Mouse (Mus musculus) testis, adult 10 weeks (tissue): ENCODE data around the gene Scpep1. TPM values are rescaled to one million over a fixed set of nuclear protein-coding genes. Genes with fewer than 3 reads are reported as not detected.

Experiments used
- polyA plus RNA-seq: library from polyadenylated mRNA; stranded (reverse); fragments of 350-450 nt; fragmentation: Illumina TruSeq; extraction: RNeasy Lipid Tissue Mini Kit (QIAGEN cat#74804); gene quantifications from one replicate; pipeline ENCODE4 v1.2.3, GENCODE M21; 2014; ENCODE audit warnings: low read depth, low replicate concordance

The Scpep1 gene
- 20.4 TPM for polyA plus RNA-seq

GRCm38 (mm10) chr11:88955217-88955969 is at the start of gene Scpep1:
Scpep1 (minus strand) TSS chr11:88955465.

GRCm38 (mm10) chr11:88998974-88999722 is 43.9 kb upstream of the Scpep1 start, which contains the start of gene Trim25:
Trim25 (plus strand) TSS chr11:88999376.

GRCm38 (mm10) chr11:88970202-88970732 is 15.0 kb upstream of the Scpep1 start, which contains the start of gene Coil:
Coil (plus strand) TSS chr11:88970252.

GRCm38 (mm10) chr11:88966881-88967361 is 11.7 kb upstream of the Scpep1 start, which contains the start of gene Elobl:
Elobl (minus strand) TSS chr11:88966931.

Other genes with a start within 250 kb of the Scpep1 start
- 87.3 TPM for gene Msi2, start 237.0 kb downstream of the Scpep1 start, polyA plus RNA-seq
- gene Akap1, start 90.9 kb downstream of the Scpep1 start, polyA plus RNA-seq: 91.0 TPM
- 0.81 TPM for gene Elobl, start 11.5 kb upstream of the Scpep1 start, polyA plus RNA-seq
- 137 TPM for gene Coil, start 14.8 kb upstream of the Scpep1 start, polyA plus RNA-seq
- 4.3 TPM for gene Trim25, start 43.9 kb upstream of the Scpep1 start, polyA plus RNA-seq
- 9.3 TPM for gene Dgke, start 111.4 kb upstream of the Scpep1 start, polyA plus RNA-seq
- 6.2 TPM for gene Gm525, start 118.4 kb upstream of the Scpep1 start, polyA plus RNA-seq